Mouse (Mus musculus) heart, adult 18-20 months (tissue): ENCODE measurements around the gene Gpr34. TPM values are rescaled to one million over a fixed set of nuclear protein-coding genes. Genes with fewer than 3 reads are reported as not detected.

Experiments used
- DNase-seq, 2 experiments: peaks; one replicate each; pipeline ENCODE4 v3.0.0; 2021 to 2022; ENCODE audit warnings: mixed read lengths in 1 of 2
- microRNA-seq, 2 experiments: library from miRNA; unstranded; fragments of <30 nt; microRNA quantifications; one replicate each; pipeline ENCODE4 v1.2.0; 2022
- total RNA-seq, 2 experiments: library from RNA; stranded (reverse); gene quantifications; 2 replicates each; pipeline ENCODE4 v1.2.3; 2021

Gpr34 gene
- total RNA-seq, 2 experiments from 2014 or later: 0.79 to 1.5 TPM

DNA sequence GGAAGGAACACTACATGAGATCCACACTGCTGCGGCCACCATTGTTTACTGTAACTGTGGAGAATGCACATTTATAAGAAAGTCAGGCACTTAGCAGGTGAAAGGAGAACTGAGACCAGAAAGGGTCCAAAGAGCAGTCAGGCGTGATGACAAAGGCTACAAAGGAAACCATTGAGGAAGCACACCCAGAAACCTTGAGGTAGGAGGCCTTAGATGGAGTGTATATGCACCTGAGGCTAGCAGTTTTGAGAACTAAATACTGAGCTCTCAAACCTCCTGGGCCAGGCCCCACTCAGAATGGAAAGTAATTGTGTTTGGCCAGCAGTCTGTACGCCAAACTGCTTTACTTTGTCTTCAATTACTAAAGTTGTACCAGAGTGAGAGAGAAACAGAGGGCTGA is 38.5 kb downstream of the Gpr34 start:
- no peak for DNase-seq

DNA sequence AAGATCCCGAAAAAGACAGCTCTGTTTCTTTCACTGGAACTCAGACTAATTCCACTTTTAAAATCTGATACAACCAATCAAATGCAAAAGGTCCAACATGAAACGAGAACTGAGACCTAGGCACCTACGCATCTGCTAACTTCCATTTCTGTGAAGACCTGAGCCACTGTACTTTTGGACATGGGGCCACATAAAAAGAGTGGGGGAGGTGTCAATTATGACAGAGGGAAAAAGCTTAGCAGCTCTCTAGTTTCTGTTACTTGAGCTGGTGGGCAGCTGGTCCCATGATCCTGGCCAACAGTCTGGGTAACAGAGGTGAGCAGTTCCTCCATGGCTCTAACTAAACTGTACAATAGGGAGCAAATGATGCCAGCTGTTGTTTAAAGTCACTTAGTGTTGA is 41.1 kb downstream of the Gpr34 start:
- no peak for DNase-seq

DNA sequence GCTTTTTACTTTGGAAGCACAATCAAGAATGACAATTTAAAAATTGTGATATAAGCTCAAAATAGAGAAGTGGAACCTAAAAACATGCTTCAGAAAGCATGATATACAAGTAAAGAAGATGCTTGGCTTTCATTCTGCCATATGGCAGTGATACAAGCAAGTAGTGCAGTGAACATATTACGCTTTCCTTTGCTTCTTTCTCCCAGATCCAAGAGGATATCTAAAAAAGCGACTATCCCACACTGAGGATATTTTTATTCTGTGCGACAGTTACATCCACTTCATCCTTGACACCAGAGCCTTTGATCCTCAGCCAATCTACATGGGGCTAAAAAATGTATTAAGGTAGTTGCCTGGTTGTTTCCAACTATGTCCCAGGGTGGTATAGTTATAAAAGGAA is 49.9 kb downstream of the Gpr34 start:
- DNase-seq: no peak

DNA sequence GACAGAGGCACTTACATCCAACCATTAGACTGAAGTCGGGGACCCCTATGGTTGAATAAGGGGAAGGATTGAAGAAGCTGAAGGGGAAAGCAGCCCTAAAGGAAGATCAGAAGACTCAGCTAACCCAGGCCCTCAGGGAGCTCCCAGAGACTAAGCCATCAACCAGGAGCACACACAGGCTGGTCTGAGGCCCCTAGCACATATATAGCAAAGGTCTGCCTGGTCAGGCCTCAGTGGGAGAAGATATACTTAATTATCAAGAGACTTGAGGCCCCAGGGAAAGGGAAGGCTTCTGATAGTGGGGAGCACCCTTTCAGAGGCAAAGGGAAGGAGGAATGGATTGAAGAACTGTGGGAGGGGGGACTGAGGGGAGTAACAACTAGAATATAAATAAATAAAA is 54.7 kb downstream of the Gpr34 start:
- DNase-seq: no peak

DNA sequence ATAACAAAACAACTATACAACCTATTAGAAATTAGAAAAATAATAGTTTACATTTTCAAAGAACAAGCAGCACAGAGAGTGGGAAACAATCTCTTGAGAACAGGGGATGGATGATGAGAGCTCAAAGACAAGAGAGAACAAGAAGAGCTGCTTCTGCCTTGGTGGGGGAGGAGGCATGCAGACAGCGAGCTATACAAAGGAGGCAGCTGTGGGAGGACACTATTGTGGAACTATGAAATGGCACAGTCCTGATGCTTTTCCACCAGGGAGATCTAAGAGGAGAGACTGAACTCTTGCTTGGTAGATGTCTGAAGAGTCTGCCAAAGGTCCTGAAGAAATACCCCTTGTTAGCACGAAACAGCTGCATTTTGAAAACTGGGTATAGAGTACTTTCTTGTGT is 56.5 kb downstream of the Gpr34 start:
- no peak for DNase-seq

Small RNA genes within 50 kb of the gene (microRNA-seq; reads per million reads assigned to microRNA genes)
- gene Gm25246: 0 reads per million in 2 experiments

Other genes with a start within 250 kb of the Gpr34 start
- gene Nyx, start 166.0 kb upstream of the Gpr34 start, total RNA-seq: under 1 TPM; 0.23 to 0.27 TPM
- not detected for gene Gpr82, start 29.3 kb downstream of the Gpr34 start, total RNA-seq
- 10 to 100 TPM; 13.3 to 13.7 TPM for gene Cask, start 219.3 kb downstream of the Gpr34 start, total RNA-seq